Mouse (Mus musculus) naive thymus-derived CD4-positive, alpha-beta T cell, adult 2 months (primary cell): ENCODE data around the gene Avil.

Experiments
- DNase-seq: peaks from one replicate; pipeline ENCODE4 v3.0.0-alpha.2; 2011; ENCODE audit warnings: low read depth

Avil gene

GRCm38 (mm10) chr10:127030336-127031296 lies 30.1 kb downstream of the Avil start, which contains the start of gene Tsfm:
TSS of gene Tsfm (minus strand) at chr10:127030840.
- peak; percentile 91 for DNase-seq

GRCm38 (mm10) chr10:127033301-127033741 lies 32.8 kb downstream of the Avil start:
- no peak for DNase-seq

GRCm38 (mm10) chr10:127036273-127036672 lies 35.8 kb downstream of the Avil start:
- no peak for DNase-seq

- DNase-seq, result no peak
Observed at GRCm38 (mm10) chr10:127037641-127038040, 37.1 kb downstream of the Avil start.

- DNase-seq, result no peak
Observed at GRCm38 (mm10) chr10:127040569-127041214, 40.2 kb downstream of the Avil start.

GRCm38 (mm10) chr10:127041274-127041766 lies 40.8 kb downstream of the Avil start, which contains the start of the genes Mettl1 and Eef1akmt3:
TSS of gene Mettl1 (plus strand) at chr10:127041414.
TSS of gene Eef1akmt3 (minus strand) at chr10:127041513.
- peak; percentile 38 for DNase-seq

GRCm38 (mm10) chr10:127041774-127042338 lies 41.3 kb downstream of the Avil start:
- DNase-seq, result peak; percentile 90

- no peak for DNase-seq
Observed at GRCm38 (mm10) chr10:127042468-127043115, 42.1 kb downstream of the Avil start.

GRCm38 (mm10) chr10:127043187-127043586 lies 42.7 kb downstream of the Avil start:
- no peak for DNase-seq

- DNase-seq, result no peak
Observed at GRCm38 (mm10) chr10:127047954-127048353, 47.4 kb downstream of the Avil start, which contains the start of gene Cyp27b1. TSS of gene Cyp27b1 (plus strand) at chr10:127048250.

- no peak for DNase-seq
Observed at GRCm38 (mm10) chr10:127048608-127049394, 48.3 kb downstream of the Avil start.

GRCm38 (mm10) chr10:127049395-127050118 lies 49.0 kb downstream of the Avil start:
- DNase-seq, result peak; percentile 59

- no peak for DNase-seq
Observed at GRCm38 (mm10) chr10:127050119-127050474, 49.6 kb downstream of the Avil start.

GRCm38 (mm10) chr10:127054646-127055045 lies 54.1 kb downstream of the Avil start:
- no peak for DNase-seq

- DNase-seq, result no peak
Observed at GRCm38 (mm10) chr10:127055406-127055805, 54.9 kb downstream of the Avil start.

- DNase-seq, result no peak
Observed at GRCm38 (mm10) chr10:127056490-127056889, 56.0 kb downstream of the Avil start.

- DNase-seq, result peak; percentile 90
Observed at GRCm38 (mm10) chr10:127058161-127058560, 57.7 kb downstream of the Avil start.

GRCm38 (mm10) chr10:127058708-127059107 lies 58.2 kb downstream of the Avil start:
- DNase-seq, result no peak

GRCm38 (mm10) chr10:127059174-127059967 lies 58.9 kb downstream of the Avil start:
- DNase-seq, result no peak
